Mouse (Mus musculus) cerebellum, adult (tissue): Measurements from ENCODE around the gene Agr3.

Experiments used
- ATAC-seq: cut with Nextera tagmentation; 2 replicates; pipeline ENCODE4 v1.9.2; 2017; ENCODE audit warnings: mild to moderate bottlenecking, moderate library complexity, mixed read lengths; ENCODE audit not compliant: insufficient number of reproducible peaks, low FRiP score, low TSS enrichment

Gene Agr3

DNA sequence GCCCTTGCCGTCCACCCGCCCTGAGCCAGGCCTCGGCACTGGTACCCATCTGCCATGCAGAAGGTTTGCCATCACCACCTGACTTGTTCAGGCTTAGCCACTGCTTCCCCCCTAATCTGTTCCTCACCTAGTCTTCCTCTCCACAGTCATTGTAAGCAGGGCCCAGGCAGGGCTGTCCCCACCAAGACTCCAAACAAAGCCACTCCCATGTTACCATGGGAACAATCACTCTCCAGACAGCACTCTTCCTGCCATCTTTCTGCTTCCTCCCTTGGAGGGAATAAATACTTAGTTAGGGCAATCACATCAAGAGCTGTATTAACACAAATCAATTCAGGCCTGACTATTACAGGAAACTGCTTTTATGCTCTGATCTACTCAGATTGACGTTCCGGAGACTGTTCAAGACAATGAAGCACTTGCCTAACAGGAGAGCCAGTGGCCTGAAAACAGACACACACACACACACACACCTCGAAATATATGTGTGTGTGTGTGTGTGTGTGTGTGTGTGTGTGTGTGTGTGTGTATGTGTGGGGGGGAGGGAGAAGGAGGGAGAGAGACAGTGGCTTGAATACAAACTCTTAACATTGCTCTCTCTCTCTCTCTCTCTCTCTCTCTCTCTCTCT, 56.4 kb downstream of the Agr3 start:
- ATAC-seq, result peak; percentile 40; the same call in 1 of the 2 replicates

DNA sequence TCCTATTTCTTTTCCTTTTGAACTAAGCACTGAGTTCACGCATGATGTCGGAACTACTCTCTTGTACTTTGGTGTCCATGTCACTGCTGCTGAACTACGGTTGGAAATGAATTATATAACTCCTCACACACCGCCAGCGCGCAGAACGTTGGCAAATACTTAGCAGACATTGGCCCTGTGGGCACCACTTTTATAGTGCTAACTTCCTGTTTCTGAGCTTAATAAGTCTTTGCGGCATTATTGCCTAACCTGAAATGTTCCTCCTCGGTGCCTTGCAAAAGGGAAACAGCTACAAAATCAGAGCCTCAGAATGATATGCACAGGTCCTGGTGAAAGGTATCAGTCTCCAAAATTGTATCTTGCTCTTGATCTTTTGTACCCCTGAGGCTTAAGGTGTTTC, 58.1 kb downstream of the Agr3 start:
- no peak for ATAC-seq

DNA sequence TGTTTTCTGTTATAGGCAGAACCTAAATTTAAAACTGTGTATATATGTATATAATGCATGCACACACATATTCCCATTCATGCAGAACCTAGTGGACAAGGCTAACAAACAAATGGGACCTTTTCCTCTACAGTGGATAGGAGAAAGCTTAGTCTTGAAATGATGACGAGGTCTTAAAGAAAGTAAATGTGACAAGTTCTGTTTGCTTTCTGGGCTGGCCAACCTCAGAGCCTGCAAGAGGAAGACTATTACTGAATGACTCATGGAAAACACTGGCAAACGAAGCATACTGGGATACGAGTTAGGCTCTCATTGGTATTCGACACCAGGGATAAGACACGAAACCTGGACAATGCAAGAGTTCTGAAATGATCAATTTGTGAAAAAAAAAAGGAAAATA, 59.3 kb downstream of the Agr3 start:
- ATAC-seq, result no peak

DNA sequence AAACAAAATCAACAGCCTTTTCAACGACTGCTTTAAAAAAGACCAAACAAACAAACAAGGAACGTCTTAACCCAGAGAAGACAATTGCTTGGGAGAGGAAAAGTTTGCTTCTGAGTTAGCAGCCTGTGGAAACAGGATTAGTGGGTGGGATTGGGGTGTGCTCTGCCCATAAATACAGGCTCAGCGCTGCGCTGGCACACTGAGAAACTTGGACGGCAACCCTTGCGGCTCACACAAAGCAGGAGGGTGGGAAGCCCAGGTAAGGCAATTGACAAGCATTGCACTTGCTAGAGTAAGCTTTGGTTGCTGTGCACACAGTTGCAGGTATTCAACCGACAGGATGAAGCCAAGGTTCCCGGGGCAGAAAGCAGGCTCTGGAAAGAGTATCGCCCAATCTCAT, 67.3 kb downstream of the Agr3 start, which contains the start of gene Agr2:
TSS of gene Agr2 (plus strand) at position 197 of the 400 bp plus-strand sequence.
- no peak for ATAC-seq

DNA sequence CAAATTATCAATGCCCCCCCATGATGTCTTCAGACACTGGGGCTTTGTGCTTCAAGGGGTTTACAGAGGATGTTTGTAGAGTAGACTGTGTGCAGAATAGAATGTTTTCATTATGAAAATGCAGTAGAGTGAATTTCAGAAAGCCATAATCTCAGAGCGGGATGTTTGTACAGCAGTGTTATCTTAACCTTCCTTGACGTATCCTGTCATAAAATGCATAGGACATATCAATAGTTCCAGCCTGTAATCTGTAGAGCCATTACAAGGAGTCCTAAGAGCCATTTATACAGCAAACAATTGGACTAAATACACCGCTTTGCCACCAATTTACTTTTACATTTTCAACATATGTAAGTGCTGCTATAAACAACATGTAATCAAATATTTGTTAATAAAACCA, 68.2 kb downstream of the Agr3 start:
- ATAC-seq, result no peak

DNA sequence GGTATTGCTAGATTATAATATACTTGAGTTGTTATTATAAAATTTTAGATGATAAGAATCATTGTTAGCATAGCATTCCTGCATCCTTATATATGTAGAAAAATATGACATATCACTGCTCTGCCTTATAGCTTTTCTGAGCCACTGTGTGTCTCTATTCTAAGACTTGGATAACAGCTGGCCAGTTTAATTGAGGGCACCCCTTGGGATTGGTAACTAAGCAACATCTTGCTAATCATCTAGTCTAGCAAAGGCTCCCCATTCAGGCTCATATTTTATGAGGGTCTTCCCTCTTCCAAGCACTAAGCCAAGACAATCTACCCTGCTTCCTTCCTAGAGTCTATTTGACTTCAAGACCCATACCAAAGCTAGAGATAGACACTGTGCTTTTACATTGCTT, 68.7 kb downstream of the Agr3 start:
- no peak for ATAC-seq

DNA sequence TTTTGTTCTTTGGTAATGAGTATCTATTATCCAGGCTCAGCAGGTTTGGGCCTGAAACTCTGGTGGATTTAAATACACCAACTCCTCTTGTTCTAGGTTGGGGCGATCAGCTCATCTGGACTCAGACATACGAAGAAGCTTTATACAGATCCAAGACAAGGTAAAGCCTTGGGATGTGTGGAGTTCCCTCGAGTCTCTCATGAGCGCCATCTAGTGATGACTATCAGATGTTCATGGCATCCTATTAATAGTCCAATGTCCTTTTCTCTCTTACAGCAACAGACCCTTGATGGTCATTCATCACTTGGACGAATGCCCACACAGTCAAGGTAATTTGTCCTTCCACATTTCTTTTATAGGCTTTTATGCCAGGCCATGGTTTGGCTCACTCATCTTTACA, 70.4 kb downstream of the Agr3 start:
- ATAC-seq, result peak; percentile 75
